Mouse (Mus musculus): ENCODE measurements around the gene Eif4b.

DNA sequence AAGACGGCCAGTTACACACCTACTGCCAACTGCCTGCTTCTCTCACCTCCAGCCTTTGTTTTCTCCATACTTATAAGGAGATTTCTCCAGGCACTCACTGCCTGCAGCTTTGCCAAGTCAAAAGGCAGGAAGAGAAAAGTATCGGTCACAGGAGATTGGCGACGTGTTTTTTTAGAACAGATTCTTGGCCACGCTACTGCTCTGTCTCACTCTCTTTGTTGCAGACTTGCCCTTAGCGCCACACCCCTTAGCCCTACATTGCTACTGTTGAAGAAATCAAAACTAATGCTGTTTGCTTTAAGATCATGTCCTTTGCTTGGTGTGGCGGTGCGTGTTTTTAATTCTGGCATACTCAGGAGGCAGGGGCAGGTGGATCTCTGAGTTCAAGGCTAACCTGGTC, 49.7 kb upstream of the Eif4b start:
- TF ChIP-seq CTCF (IDR thresholded peaks at IDR 0.05; ENCODE audit: low read depth, low read length) (no peak), POLR2A (IDR thresholded peaks at IDR 0.05; ENCODE audit: extremely low read depth, insufficient read depth, low read length) (no peak)
